Mouse (Mus musculus) kidney, adult 2 months (tissue): Measurements from ENCODE around the gene Drosha.

Experiments
- CTCF ChIP-seq: fragments of 200-500 bp; conservative IDR thresholded peaks from 2 replicates; pipeline ENCODE4 v1.5.1; 2011; ENCODE audit warnings: low read depth, mild to moderate bottlenecking, control low read depth, low read length, moderate library complexity, mixed read lengths; ENCODE audit not compliant: insufficient read depth, insufficient read length
- POLR2A ChIP-seq: fragments of 200-500 bp; IDR thresholded peaks from one replicate; pipeline ENCODE4 v1.6.1; 2011; ENCODE audit warnings: low read depth, low read length, control low read depth

GRCm38 (mm10) chr15:12904442-12904841, 79.8 kb downstream of the Drosha start:
- TF ChIP-seq CTCF (no peak), POLR2A (no peak)
